Mouse (Mus musculus) v-Abl transformed pro-B cells (cell line): ENCODE results near the gene Col18a1.

ENCODE experiments used
- in situ Hi-C, 2 experiments: fragments of 400-800 bp; cut with MboI; formaldehyde crosslinking; loops; one replicate each; pipeline ENCODE4 v1.15.1; 2025; ENCODE audit not compliant: unreplicated experiment in 2 of 2

Col18a1 gene

DNA sequence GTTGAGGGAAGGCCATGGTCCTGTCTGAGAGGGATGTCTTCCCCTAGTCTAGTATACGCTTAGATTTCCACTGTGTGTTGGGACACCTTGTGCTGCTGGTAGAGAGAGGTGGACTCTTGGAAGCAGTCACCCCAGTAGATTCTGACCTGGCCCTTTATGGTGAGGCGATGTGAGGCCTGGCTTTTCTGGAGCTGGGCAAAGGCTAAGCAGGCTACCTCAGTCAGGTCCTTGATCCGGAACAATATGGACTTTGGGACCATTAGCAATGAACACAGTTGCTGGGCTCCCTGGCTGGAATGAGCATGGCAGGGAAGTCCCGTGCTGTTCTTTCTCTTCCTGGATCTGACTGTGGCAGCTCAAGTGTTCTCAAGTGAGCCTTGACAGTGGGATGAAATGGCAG is 136.6 kb downstream of the Col18a1 start:
- in situ Hi-C loops: loop anchor here (5.0 to 25.0 kb wide), 2 partner anchors 33 to 692 kb away; partner anchors contain the start of gene Dip2a (in 1 of the 2)

DNA sequence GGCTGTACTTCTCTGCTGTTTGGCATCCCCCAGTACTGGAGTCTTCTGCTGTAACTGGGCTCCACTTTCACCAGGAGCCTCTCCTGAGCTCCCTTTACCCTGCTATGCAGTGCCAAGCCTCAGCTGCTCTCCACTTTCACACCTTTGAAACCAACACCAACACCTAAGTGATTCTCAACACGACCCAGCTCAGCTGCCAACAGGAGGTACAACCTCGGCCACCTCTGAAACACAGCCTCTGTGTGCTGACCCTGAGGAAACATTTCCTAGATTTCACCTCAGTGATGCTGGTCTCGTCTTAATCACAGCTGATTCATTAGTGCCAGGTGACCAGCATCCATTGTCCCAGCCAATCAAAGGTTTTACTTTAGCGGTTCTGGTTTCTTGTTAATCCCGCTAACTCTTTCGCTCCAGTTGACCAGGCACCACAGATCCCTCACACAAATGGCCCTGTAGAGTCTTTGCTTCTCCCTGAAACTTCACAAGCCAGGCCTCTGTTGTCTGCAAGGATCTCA is 137.5 kb downstream of the Col18a1 start:
- in situ Hi-C loops: loop anchor here (5.0 to 25.0 kb wide), 2 partner anchors 33 to 692 kb away; partner anchors contain the start of gene Dip2a (in 1 of the 2)

DNA sequence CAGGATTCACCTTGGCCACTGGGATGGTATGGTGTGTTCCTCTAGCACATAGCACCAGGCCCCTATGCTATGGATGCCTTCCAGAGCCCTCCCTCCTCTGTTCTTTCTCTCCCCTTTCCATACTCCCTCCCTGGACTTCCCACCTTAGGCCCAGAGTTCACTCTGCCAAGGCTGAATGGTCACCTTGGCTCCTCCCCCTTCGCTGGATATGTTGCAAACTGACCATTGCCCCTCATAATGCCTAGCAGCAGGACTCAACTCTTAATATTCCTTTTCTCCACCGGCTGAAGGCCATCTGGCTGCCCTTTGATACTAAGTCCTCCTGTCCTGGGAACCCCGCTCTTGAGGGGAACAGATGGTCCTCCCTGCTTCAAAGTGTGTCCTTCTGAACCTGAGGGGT is 139.4 kb downstream of the Col18a1 start:
- in situ Hi-C loops: loop anchor here (5.0 to 25.0 kb wide), 2 partner anchors 35 to 690 kb away; partner anchors contain the start of gene Dip2a (in 1 of the 2)

- in situ Hi-C loops: no loop called here
Observed at GRCm38 (mm10) chr10:77024231-77024630, 142.1 kb downstream of the Col18a1 start.

DNA sequence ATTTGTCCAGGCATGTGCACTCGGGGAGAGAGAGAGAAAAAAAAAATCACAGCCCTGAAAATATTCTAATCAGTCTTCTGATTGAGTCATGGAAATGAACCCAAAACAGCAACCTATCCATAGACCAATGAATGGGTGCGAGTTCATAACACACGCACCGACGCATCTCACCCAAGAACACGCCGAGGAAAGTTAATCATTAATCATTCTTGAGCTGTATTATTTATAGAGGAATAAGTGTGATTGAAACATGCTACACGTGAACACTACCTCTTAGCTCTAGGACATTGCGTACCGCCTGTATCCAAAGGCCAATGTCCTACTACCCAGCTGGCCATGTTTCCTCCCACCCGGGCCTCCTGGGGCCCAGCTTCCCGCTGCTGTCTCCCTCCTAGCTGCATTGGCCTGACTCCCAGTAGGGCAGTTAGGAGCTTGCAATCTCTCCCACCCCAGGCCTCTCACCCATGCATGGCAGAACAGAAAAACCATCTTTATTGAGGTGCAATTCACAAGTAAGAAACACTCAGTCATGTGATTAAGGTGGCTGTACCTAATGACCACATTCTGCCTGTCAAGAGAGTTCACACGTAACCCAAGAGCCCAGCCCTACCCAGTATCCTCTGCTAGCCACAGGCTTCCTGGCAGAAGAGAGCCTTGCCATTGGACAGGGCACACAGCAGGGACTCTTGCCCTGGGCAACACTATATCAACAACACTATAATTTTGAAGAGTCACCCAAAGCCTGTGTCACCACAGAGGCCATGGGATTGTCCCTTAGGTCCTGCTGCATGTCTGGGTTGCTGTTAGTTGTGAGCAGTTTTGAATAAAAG is 143.8 kb downstream of the Col18a1 start:
- in situ Hi-C loops: no loop called here

GRCm38 (mm10) chr10:77021399-77022052 is 144.8 kb downstream of the Col18a1 start:
- in situ Hi-C loops: no loop called here

DNA sequence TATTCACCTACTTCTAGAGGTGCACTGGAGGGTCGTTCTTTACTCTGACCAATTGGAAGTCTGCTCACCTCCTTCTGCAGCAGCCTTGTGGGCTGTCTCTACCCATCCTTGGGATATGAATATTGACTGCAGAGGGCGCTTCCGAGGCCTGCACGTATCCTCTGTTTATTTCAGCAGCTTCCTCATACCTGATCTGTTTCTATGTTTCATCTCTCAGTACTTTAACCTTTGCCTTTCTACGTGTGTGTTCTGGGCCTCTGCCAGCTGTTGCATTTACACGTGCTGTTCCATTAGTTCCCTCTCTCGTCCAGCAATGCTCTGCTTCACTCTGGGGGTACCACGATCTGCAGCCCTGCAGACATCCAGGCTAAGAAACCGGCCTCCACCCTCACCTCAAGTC is 148.7 kb downstream of the Col18a1 start:
- in situ Hi-C loops: loop anchor here (5.0 kb wide), 3 partner anchors 55 to 185 kb away; no protein-coding TSS in a partner anchor

DNA sequence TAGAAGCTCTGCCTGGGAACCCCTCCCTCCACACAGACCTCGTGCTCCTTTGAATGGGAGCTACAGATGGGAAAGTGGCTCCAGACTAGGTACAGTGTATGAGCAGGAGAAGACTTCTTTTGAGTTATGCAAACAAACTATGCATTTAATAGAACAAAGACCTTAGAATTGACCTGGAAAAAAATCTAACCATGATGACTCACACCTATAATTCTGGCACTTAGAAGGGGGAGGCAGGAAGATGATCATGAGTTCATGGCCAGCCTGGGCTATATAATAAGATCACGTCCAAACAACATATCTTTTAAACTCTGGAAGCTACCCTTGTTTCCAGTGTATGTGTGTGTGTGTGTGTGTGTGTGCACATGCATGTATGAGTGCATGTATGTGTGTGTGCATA is 149.3 kb downstream of the Col18a1 start:
- in situ Hi-C loops: loop anchor here (5.0 kb wide), 3 partner anchors 55 to 185 kb away; no protein-coding TSS in a partner anchor

DNA sequence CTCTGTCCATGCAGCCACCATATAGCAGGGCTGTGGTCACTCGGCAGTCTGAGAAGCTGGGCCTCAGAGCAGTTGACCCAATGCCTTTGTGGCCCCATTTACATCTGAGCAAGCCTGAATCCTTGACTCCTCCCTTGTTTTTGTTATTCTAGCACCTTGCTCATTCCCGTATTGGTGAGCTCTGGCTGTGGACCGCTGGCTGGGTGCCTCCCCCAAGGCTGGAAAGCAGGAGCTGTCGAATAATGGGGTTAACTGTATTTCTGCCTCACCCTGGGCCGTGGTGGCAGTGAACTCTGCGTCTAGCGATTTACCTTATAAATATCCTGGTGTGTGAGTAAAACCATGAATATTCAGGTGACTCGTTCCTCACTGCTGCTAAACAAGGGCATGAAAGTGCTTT is 149.8 kb downstream of the Col18a1 start:
- in situ Hi-C loops: loop anchor here (5.0 kb wide), 3 partner anchors 56 to 184 kb away; no protein-coding TSS in a partner anchor

DNA sequence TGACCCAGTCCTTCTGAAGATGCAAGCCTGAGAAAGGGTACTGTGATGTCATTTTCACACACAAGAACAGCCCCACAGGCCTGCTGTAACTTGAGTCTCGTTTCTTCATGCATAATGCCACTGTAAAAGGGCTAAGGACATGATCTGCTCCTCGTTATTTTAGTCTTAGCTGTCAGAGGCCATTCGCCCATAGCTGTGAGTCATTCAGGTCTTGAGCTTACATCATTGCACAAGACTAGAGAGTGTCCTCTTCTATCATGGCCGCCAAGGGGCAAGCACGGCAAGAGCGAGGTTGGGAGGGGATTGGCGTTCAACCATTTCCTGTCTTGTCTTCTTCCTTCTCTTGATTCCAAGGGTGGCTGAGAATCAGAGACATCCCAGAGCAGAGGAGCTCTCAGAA is 150.3 kb downstream of the Col18a1 start:
- in situ Hi-C loops: loop anchor here (5.0 kb wide), 3 partner anchors 56 to 184 kb away; no protein-coding TSS in a partner anchor

DNA sequence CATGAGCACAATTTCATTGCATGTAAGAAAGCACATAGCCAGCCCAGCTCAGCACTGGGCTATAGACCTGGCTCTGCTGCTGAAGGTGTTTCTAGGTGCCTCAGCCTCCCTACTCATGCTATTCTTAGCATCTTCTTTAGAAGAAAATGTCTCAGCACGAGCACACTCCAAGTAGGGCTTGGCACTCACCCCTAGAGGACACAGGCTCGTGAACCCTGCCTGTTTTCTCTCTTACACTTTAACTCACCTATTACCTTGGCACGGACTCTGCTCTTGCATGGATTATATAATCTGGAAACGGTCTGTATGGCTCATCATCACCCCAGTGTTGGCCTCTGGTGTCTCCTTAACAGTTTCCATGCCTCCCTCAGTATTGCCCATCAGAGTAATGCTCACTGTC is 154.7 kb downstream of the Col18a1 start:
- in situ Hi-C loops: no loop called here

GRCm38 (mm10) chr10:77008698-77009097 is 157.7 kb downstream of the Col18a1 start:
- in situ Hi-C loops: no loop called here

DNA sequence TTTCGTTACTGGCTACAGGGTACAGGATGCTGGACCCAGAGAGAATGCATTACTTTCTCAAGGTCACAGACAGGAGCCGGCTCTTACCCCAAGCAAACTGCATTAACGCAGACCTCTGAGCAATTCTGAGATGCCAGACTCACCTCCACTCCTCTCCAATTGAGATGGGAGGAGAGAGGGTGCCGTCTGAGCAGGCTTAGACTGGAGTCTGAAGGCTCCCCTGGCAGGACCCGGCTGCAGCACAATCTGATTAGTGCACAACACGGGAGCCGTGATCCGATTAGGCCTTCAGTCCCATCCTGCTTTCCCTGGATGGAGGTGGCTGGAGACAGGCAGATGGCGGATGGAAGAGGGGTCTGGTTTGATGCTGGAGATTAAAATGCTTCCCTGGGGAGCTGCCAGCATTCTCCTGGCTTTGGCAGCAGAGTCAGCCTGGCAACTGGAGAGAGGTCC is 158.2 kb downstream of the Col18a1 start:
- in situ Hi-C loops: no loop called here

- in situ Hi-C loops: no loop called here
Observed at GRCm38 (mm10) chr10:77007433-77008108, 158.8 kb downstream of the Col18a1 start.

DNA sequence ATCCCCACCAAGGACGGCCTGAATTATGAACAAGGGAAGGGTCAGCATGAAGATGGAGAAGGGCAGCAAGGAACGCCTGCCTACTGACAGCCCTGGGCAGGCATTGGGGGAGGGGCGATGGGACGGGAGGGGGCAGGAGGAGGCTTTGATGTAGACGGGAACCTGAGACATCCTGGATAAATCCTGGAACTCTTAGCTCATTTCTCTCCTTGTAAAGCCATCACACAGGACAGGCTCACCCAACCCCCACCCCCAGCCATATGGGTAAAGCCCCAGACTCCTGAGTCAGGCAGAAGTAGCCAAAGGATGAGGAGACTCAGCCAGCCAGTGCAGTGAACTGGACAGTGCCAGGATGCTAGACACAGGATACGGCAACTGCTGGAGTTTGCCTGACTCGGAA is 161.4 kb downstream of the Col18a1 start:
- in situ Hi-C loops: no loop called here
